Mouse (Mus musculus): ENCODE results near the gene Defb41. TPM values are rescaled to one million over a fixed set of nuclear protein-coding genes. Genes with fewer than 3 reads are reported as not detected.
"Not testable (repeated sequence)": the region's sequence is repeated elsewhere in the genome, so short reads cannot be mapped to it uniquely, and the experiment has no call there.

The Defb41 gene
- not detected in 3 replicates for total RNA-seq (2017)

DNA sequence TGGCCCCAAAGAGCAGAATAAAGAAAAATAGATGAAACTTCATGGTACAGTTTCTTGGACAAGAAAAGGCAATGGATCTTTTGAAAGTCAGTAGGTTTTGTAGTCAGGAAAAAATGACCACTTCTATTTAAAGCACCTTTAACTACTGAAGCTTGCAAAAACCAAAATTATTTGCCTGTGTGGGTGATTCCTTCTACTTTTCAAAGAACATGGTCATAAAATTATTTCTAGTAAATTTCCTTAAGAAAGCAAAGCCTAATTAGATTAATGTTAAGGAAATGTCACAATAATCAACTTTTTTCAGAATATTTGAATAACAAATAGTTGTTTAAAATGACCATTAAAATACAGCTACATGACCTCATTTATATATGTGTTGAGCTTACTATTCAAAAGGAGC, at the start of gene Defb41:
Gene Defb41, minus strand, starts transcription at position 101 of the 400 bp plus-strand sequence.
- ATAC-seq (replicated peaks; ENCODE audit: insufficient number of reproducible peaks, low FRiP score, low TSS enrichment, poor library complexity, severe bottlenecking), result no peak

DNA sequence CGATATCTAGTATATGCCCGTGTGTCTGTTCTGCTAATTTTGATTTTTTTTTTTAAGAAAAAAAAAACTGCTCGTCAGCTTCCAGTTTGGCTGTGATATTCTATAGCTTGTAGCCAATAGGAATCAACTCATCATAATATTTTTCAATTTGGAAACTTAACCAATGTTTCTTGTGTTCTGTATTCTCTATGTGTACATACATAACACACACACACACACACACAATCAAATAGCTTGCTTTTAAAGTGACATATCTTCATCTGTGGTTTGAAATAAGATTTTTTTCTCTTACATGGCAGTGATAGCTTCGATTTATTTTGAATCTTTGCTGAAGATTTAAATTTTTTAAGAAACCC, 43.5 kb upstream of the Defb41 start:
- ATAC-seq (replicated peaks; ENCODE audit: insufficient number of reproducible peaks, low FRiP score, low TSS enrichment, poor library complexity, severe bottlenecking), result no peak

DNA sequence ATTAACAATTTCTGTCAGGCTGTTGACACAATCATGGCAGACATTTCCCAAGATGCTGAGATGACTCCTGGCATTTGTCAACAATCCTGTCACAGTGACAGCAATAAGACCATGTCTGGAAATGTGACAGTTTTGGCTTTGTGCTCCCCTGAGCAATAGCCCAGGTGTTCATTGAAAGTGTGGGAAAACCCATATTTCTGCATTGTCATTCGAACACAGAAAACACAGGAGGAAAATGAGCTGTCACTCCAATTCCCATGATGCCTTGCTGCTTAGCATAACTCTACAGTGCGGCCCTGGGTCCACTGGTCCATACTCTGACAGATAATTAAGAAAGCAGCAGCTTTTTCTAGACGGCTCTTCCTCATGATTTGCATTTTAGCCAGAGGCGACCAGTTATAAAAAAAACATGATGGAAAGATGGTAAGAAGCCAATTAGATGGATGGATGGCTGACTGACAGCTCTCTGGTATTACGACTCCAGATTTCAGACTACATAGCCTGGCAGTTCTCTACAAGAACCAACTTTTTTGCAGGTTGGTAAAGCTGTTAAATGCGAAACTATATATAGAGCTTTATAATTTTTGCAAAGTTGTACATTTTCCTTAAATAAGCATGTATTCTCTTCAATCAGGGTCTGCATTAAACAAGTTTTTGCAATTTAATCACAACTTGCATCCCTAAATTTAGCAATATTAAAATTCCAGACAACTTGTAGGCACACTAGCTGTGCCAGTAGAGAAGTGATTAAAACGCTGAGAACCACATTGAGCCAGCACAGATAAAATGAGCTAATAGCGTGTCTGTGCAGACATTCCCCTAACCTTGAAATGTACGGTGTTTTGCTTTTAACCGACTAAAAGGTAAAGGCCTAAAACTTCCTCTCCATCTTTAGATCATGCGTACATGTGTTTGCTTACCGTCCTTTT, 42.9 kb upstream of the Defb41 start:
- no peak for ATAC-seq (replicated peaks; ENCODE audit: insufficient number of reproducible peaks, low FRiP score, low TSS enrichment, poor library complexity, severe bottlenecking)

DNA sequence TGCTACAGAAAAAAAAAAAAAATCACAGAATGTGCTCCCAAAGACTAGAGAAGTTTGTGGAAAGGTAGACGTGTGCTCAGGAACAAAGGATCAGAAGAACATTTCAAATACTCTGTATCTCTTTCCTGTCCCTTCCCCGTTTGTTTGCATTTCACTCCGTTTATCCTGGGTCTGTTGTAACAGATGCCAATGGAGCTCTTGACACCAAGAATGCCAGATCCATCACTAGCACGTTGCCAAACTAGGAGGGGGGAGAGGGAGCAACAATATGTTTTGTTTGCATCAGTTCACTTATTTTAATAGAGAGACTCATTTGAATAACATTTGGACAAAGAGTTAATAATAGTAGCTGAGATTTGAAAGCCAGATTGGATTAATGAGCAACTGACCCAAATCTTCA, 27.6 kb upstream of the Defb41 start:
- no peak for ATAC-seq (replicated peaks; ENCODE audit: insufficient number of reproducible peaks, low FRiP score, low TSS enrichment, poor library complexity, severe bottlenecking)

DNA sequence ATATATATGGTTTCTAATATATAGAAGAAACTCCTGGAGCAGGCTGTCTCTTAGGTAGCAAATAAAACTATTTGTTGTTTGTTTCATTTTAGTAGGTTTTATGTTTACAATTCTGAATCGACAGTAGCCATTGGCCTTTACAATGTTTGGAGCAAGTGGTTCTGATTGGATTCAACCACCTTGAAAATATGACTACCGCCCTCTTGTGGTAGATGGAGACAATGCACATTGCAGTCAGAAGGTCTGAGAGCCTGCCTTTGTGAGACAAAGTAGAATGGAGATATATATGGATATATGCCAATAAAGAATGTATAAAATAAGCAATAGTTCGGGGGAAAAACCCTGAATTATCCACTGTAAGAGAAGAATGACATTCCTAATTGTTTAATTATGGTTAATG, 23.9 kb upstream of the Defb41 start:
- ATAC-seq (replicated peaks; ENCODE audit: insufficient number of reproducible peaks, low FRiP score, low TSS enrichment, poor library complexity, severe bottlenecking), result no peak

DNA sequence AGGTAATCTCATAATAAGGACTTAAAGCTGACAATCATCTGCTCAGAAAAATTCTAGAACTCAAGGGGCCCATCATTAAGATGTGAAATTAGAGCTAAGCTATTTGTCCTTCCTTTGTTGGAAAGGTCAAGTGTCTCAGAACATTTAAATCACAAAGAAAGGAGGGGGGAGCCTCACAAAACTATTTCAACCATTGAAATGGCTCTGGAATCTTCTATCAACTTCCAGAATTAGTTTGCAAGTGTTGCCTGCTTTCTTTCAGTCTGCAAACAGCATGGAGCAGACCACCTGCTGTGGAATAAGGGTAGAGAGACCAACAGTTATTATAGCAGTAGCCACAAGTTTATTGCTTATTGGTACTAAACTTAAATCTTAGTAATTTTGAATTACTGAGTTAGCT, 22.4 kb upstream of the Defb41 start:
- ATAC-seq (replicated peaks; ENCODE audit: insufficient number of reproducible peaks, low FRiP score, low TSS enrichment, poor library complexity, severe bottlenecking), result no peak

DNA sequence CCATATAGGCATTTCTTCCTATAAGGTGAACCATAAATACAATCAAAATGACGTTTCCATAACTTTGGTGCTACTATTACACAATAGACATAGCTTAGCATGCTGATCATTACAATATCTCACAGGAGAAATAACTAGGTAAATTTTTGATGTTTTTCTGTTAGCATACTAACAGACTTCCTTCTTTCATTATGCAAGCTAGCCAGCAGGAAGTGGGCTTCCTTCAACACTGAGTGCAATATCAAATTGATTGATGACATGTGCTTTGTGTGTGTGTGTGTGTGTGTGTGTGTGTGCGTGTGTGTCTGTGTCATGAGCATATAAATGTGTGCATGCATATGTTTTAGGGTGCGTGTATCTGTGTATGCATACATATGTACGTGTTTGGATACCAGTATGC, 6.2 kb upstream of the Defb41 start:
- no peak for ATAC-seq (replicated peaks; ENCODE audit: insufficient number of reproducible peaks, low FRiP score, low TSS enrichment, poor library complexity, severe bottlenecking)

DNA sequence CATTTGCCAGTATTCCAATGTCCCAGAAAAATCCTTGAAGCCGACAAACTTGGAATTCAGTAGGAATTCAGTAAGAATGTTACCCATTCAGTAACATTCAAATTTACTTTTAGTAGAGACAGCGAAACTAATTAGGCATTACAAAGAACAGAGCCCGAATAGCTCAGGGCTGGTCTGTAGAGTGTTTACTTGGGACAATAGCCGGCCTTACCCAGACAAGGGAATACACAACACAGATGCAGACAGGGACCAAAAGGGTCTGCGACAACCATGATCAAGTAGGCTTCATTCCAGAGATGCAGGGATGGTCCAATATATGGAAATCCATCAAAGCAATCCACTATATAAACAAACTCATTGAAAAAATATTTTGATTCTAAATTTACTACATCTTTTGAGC, 3.9 kb upstream of the Defb41 start:
- ATAC-seq (replicated peaks; ENCODE audit: insufficient number of reproducible peaks, low FRiP score, low TSS enrichment, poor library complexity, severe bottlenecking), result no peak

DNA sequence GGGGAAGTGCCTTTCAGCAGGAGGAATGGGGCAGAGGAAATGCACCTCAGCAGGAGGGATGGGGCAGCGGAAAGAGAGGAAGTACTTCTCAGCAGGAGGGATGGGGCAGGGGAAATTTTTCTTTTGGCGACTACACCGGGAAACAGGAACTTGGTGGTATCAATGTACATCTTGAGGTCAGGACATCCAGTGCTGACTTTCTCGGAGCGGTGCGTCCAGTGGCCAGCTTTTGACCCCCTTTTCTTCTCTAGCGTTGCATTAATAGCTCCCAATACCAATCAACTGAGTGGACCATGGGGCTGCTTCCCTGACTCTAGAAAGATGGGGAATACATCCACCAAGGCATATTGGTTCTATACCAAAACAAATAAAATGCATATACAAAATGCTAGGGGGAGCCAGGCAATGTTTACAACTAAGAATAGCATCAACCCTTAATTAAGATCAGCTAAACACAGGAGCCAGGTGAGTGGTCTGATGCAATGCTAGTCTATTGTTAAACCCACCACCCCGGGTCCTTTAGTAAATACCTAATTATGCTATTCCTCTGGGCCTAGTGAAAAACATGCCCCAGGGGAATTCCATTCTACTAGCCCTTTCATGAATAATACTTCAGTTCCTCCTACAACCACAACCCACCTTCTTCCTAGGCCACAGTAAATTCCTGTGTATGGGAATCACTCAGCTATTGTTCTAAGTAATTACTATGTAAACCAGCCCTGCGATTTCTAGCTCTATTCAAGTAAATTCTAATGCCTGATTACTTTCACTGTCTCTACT, 18.9 kb downstream of the Defb41 start:
- ATAC-seq (replicated peaks; ENCODE audit: insufficient number of reproducible peaks, low FRiP score, low TSS enrichment, poor library complexity, severe bottlenecking), result not testable (repeated sequence)

DNA sequence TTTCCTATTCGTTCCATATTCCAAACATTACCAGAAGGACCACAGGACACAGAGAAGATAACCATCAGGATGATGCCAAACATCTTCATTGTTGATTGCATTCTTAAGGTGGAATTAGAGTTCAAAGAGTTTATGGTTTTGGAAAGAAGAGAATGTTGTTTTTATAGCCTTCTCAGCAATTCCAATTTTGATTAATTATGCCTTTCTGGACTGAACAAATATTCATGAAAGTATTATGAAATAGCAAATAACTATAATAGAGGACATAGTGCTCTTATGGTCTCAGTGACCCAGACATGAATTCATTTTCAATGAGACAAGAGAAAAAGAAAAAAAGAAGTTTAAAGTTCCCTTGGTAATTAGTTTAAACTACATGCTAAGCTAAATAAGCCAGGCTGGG, 27.6 kb downstream of the Defb41 start, which contains the start of gene Defb18:
Gene Defb18, minus strand, starts transcription at position 101 of the 400 bp plus-strand sequence.
- no peak for ATAC-seq (replicated peaks; ENCODE audit: insufficient number of reproducible peaks, low FRiP score, low TSS enrichment, poor library complexity, severe bottlenecking)

DNA sequence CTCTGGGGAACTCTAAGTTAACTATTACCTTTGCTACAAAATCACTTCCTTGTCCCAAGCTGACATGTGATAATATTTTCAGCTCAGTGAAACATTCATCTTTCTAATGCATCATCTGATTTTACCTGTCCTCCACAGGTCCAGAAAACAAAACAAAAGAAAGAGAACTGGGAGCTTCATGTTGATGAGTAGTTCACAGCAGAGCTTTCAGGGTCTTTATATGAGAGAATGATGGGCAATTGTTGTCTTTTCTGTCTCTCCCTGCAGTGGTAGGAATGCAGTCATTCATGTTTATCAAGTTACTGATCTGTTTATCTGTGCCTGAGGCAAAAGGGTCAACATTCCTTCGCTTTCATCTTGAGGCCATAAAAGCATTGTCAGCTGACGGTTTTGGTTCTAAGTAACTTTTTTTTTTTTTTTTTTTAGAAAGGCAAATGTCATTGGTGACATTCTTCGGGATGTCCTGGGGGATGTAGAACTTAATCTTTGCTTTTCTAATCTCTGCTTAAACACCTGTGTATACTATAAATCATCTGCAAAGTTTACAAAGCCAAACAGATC, 41.5 kb downstream of the Defb41 start:
- ATAC-seq (replicated peaks; ENCODE audit: insufficient number of reproducible peaks, low FRiP score, low TSS enrichment, poor library complexity, severe bottlenecking), result no peak

Other genes with a start within 250 kb of the Defb41 start
- not detected in 3 replicates for gene Crisp4, start 119.2 kb downstream of the Defb41 start, total RNA-seq (2017)
- not detected in 3 replicates for gene Defb18, start 27.7 kb downstream of the Defb41 start, total RNA-seq (2017)

Measured in monocyte, adult 5-6 weeks (primary cell).